Mouse (Mus musculus) T-helper 17 cell (primary cell): ENCODE results near the gene Vash1.

ENCODE experiments used
- in situ Hi-C, 2 experiments: fragments of 300-600 bp; cut with MboI, MseI; formaldehyde crosslinking; loops; 1 replicate in 1 of 2; 2 replicates in 1 of 2; pipeline ENCODE4 v1.15.1; 2025; ENCODE audit warnings: high pct_unique_total_duplicates in 2 of 2

The Vash1 gene

DNA sequence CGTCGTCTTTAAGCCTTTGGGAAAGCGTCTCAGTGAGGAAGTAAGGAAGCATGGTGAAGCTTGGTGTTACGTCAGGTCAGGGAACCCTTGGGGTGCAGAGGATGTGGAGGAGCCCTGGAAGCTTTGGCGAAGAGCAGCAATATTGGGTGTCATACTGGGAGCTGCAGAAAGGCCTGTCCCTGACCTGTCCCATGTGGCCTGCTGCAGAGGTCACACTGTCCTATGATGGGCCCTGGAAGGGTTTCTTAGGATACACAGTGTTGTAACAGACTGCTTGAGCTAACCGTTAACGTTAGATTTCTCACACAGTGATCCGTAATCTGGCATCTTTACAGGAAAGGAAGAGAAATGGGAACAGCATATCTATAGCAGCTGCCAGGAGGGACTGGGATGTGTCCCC, 3.7 kb downstream of the Vash1 start:
- in situ Hi-C loops, result no loop called here

DNA sequence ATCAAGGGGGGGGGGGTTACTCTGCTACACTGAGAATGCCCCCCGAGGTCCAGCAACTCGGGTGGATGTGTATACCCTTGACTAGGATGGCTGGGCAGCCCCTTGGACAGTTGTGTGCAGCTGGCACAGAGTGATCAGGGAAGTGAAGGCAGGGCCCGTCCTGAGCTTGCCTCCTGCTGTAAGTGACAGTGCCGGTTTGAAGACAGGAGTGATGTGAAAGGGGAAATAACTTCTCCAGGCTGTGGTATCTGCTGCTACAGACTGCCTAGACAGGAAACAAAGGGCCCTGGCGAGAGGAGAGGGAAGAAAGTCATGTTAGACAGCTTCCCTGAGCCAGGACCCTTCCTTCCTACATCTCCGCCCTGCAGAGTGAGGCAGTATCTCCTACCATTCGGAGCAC, 5.2 kb downstream of the Vash1 start:
- in situ Hi-C loops, result no loop called here

DNA sequence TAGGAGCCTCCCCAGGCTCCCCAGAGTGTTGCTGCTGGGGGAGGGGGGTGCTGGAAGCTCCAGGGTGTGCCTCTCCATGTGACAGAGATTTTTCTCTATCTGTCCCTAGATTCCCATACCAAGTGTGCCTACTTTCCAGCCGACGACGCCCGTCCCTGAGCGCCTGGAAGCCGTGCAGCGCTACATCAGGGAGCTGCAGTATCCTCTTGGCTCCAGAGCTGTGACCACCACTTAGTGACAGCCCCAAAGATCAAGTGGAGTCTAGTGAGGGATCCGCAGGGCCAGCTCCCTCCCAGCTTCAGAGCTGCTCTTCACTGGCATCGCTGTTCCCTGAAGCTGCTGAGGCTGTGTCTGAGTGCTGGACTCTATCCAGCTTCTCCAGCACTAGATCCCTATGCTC, 6.8 kb downstream of the Vash1 start:
- in situ Hi-C loops, result no loop called here

DNA sequence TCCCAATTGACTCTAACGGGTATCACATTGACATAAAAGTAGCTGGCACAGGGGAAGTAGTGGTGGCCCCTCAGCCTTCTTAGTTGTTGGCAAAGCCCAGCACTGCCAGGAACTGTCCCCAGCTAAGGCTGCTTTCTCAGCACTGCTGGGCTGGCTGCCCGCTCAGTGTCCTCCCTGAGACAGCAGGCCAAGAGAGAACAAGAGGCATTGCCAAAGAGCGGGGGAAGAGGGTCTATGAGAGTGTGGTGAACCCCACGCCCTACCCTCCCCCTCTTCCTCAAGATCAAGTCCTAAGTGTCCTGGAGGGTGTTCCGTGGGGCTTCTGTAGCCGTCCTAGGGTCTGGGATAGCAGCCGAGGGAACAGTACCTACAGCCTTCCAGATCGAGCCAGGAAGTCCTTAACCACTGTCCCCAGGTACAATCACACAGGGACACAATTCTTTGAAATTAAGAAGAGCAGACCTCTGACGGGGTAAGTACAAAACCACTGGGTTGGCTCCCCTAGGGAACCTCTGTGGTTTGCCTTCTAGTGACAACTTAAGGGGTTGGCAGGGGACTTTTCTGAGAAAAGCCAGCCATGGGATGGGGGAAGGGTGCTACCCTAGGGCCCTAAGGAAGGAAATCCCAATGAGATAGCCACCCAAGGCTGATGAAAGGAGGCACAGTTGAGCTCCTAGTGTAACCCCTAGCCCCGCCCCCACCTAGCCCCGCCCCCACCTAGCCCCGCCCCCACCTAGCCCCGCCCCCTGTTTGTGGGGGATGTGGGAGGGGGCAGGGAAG, 8.2 kb downstream of the Vash1 start:
- in situ Hi-C loops, result no loop called here

DNA sequence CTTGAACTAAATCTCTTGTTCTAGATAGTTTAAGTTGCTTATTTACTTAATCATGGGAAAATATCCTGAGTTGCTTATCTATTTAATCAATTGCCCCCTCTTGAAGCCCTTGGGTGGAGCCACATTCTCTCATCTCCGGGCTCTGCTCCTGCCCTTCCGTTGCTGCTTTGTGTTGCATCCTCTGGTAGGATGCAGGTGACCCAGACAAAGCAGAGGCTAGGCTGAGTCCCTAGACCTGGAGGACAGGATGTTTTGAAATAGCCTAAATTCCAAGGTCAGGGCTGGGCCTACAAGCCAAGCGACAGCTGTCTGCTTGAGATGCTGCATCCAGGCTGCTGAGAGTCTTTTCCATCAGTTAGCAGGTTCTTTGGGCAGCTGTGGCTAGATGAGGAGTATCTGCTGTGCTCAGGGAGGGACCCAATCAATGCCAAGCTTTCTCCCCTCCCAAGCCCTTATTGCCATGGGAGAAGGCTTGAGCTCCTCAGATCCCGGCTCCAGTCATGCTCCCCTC, 9.0 kb downstream of the Vash1 start:
- in situ Hi-C loops, result no loop called here

DNA sequence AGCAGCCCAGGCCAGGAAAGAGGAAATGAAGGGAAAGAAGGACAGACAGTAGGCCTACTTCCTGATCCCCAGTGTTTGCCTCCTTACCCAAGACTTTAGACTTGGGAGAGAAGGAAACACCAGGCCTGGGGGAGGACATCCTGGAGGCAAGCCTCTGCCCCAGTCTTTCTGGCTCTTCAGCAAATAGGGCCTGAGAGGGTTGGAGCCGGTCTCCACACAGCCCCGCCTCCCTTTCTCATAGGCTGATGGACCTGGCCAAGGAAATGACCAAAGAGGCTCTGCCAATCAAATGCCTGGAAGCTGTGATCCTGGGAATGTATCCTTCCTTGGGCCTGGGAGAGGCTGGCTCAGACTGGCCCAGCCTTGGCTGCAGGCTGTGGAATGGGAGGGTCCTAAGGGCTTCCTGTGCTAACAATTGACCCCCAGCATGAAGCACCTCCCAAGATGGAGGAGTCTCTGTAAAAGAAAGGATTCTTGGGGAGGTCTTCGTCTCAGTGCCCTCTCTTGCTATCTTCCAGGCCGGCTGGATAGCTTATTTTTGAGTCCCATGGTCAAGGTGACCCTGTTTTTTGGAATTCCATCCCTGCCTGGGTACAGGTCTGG, 9.6 kb downstream of the Vash1 start:
- in situ Hi-C loops, result no loop called here

DNA sequence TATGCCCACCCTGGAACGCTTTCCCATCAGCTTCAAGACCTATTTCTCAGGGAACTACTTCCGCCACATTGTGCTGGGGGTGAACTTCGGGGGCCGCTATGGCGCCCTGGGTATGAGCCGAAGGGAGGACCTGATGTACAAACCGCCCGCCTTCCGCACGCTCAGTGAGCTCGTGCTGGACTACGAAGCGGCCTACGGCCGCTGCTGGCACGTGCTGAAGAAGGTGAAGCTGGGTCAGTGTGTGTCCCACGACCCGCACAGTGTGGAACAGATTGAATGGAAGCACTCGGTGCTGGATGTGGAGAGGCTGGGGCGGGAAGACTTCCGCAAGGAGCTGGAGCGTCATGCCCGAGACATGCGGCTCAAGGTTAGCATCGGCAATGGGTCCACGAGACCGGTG, 10.4 kb downstream of the Vash1 start:
- in situ Hi-C loops, result no loop called here

DNA sequence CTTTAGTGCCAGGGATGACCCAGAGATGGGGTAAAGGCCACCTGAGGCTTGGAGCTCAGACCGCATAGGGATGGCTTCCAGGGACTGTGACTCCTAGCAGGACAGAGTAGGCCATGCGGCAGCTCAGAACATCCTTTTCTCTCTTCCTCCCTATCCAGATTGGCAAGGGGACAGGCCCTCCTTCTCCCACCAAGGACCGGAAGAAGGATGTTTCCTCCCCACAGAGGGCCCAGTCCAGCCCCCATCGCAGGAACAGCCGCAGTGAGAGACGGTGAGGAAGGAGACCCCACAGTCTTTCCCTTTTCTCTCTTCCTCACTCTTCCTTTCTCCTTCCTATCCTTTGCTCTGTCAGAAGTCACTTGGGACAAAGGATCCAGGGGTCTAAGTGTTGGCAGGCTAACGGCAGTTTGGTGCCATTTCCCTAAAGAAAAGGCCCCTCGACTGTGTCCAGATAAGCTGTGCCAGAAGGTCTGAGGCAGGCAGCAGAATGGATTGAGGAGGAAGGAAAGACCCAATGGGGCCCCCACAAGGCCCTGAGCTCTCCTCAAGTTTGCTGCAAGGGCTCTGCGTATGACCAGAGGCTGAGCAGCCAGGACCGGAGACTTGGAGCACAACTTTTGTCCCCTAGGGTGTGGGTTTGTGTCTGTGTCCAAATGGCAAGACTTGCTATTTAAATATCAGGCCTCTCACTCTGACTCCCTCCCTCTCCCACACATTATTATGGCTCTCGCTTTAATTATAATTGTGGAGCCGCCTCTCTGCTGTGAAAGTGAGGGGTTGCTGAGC, 12.4 kb downstream of the Vash1 start:
- in situ Hi-C loops, result no loop called here

DNA sequence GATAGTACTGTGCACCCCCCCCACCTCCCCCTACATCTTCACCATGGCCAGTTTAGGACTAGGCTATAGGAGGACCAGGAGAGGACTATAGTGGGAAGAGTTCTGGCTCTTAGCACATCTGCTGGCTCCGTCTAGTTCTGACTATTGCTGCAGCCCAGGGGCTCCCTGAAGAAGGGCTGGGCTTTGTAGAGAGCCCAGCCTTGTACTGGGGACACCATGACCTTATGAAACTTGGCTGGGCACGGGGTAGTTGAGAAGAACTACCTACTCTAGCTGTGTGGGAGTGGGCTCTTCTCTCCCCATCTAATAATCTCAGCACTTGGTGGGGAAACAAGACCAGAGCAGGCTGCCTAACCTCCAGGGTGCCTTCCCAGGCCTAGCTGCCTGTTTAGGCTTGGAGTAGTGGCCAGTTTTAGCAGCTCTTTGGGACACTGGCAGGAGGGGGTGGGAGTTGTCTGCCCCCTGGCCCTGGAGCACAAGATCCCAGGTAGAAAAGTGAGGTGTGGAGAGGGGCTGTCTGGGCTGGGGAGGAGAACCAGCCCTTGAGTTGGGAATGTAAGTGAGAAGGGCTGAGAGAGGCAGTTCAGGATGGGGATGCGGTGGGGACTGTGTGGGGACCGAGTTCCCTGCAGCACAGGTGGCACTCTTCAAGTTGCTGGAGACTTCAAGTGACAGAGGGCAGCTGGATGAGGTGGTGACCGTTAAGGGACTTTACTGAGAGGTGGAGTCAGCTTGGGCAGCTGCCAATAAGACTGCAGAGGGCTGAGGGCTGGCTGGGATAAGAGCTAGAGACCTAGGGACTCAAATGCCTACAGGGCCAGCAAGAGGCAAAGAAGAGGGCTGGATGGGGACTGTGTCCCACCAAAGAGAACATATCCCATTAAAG, 14.2 kb downstream of the Vash1 start:
- in situ Hi-C loops, result no loop called here

DNA sequence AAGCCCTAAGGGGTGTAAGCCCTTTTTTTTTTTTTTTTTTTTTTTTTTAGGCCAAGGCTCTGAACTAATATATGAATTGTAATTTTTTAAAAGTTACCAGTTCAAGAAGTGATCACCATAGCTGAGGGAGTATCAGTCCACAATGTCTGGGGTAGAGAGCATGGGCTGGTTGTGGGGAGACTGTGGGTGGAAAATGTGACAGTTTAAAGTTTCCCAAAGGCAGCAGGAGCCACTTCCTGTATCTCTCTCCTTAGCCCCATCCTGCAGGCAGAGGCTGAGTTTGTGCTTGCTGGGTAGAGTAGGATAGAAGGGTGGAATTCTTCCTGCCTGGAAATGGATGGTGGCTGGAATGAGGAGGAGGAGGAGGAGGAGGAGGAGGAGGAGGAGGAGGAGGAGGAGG, 14.9 kb downstream of the Vash1 start:
- in situ Hi-C loops, result no loop called here

DNA sequence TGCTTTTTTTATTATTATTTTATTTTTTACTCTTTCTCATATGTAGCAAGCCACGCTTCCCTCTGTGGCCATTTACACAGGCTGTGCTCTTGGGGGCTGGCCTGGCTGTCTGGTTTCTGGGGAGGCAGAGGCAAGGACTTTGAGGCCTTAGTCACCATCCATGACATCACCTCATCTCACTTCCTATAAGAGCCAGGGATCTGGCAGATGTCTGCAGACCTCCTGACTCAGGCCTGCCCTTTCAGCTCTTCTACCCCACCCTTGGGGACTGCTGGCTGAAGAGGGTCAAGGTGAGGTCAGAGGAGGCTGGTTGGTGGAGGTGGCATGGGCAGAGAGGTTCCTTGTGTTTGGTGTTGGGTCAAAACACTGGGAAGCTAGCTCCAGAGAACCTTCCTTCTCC, 15.9 kb downstream of the Vash1 start:
- in situ Hi-C loops, result no loop called here

DNA sequence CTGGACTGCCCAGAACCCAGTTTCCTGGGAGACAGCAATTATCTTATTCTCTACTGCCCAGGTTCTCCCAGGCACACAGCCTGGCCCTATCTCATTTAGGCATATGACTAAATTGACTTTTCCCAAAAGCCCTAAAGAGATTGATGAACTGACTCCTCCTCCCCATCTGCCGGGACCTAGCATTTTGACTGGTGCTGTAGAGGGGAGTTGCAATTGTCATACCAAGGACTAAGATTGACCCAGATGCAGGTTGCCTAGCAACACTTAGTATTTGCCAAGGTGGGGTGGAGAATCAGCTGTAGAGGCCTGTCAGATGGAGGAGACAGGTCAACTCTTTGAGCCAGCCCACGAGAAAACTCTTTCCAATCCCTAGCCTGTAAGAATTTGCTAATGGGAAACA, 19.5 kb downstream of the Vash1 start:
- in situ Hi-C loops, result no loop called here

DNA sequence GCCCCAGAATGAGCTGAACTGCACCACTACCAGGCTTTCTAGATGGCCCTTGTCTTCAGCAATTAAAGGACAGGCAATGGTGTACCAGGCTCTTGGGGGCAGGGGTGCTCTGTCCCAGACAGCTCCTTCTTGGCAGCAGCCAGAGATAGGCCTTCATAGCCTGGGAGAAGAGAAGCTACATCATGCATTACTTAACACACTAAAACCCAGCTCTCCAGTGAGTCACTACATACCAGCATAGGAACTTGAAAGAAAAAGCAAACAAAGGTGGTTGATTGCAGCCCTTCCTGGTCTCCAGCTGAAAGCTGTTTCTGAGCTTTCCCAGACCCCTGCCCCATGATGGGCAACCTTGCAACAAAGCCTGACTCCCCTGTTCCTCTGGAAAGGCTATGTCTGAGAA, 20.0 kb downstream of the Vash1 start:
- in situ Hi-C loops, result no loop called here

DNA sequence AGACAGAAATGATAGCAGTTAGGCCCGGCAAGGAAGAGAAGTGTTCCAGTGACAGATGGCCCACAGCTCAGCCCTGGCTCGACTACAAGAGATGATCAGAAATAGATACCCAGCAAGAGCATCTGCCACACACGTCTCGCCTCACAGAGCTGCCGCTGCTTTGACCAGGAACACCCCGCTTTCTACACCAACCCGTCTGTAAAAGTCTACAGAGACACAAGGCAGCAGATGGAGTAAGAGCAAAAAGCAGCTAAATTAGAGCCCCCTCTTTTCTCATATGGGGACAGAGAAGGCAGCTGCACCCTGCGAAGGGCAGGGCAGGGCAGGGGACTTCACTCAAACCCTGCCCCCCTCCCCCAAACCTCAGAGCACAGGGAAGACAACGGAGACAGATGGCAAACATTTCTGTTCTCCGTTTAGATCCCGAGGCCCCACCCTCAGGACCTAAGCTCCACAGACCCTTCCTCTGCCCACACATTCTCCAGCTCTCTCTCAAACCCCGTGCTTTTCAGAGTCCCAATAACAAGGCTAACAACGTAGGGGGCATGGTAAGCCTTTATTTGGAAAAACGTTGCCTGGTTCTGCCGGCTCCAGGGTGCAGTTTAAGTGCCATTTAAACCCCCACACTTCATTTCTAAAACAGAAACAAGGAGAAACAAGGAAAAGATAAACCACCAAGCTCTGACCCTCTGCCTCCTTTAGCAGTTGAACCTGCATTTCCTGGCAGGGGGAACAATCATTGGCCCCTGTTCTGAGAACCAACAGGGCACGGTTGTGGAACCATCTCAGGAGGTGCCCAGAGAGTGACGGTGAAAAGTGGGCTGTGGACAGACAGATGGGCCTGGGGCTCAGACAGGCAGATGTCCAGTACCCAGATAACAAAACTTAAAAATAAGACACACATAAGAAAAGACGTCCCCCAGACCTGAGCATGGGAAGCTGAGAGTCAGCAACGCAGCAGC, 21.7 kb downstream of the Vash1 start:
- in situ Hi-C loops, result no loop called here

DNA sequence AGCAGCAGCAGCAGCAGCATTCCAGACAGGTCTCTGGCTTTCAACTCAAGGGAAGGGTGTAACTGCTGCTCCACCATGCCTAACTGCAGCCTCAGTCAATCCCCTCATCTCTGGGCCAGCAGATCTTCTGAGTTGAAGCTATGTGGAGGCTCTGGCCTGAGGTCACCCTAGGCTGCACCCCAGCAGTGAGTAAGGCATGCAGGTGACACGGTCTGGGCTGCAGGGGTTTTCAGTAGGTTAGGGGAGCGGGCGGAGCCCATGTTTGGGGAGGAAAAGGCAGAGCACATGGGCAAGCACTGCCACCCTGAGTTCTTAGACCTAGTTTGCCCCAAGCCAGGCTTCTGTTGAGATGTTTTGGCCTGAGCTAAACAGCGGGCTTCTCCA, 22.4 kb downstream of the Vash1 start:
- in situ Hi-C loops, result no loop called here

DNA sequence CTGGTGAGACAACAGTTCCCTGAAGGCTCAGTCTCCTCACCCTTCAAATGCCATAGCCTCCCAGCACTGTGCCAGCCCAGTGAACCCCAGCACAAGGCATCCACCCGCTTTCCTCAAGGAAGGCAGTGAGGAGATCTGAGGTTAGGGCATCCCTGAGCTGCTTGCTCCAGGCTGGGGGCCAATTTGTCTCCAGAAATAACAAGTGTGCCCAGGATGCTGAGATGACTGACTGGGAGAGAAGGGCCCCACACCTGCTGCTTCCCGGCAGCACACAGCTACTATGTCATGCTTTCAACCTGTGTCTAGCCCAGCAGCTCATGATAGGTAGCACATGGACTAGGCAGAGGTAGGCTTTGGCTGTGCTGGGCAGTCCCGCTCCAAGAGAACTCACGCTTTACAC, 23.0 kb downstream of the Vash1 start:
- in situ Hi-C loops, result no loop called here

DNA sequence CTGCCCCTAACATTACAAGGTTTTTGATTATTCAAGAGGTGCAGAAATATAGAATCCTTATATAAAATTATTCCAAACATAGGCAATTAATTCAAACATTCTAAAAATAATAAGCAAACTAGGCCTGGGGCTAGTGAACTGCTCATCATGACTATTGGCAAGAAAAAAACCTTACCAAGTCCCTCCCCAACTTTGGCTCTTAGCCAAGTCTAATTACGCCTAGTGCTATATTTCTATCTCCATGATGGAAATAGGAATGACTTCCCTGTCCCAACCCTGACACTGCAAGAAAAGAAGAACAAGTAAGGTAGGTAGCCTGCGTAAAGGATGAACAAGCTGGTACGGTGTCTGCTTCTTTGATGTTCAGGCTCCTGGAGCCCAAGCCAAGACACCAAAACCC, 24.2 kb downstream of the Vash1 start:
- in situ Hi-C loops, result no loop called here

DNA sequence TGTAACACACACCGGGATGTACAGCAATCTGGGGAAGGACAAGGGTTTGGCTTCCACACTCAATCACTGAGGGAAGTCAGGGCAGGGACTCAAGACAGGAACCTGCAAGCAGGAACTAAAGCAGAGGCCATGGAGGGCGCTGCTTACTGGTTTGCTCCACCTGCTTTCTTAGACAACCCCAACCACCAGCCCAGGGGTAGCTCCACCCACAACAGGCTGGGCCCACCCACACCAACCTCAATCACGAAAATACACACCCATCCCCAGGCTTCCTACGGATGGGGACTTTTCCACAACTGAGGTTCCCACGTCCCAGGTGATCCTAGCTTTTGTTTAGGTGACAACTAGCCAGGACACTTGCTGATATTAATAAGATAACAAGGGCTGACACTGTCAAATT, 27.3 kb downstream of the Vash1 start:
- in situ Hi-C loops, result no loop called here

DNA sequence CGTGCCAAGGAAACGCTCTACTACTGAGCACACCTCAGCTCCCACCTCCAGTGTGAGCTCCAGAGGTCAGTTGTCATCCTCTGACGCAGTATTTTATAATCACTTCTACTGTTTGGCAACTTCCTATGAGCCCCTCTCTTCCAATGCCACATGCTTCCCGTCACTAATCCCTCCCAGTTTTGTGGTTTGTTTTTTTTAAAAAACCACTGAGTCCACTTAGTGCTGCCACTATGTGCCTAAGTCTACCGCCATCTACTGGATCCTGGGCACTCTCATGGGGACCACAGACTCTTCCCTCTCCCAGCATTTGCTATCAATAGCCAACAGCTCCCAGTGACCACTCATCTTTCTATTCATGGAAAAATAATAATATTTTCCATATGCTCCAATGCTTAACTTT, 35.5 kb downstream of the Vash1 start:
- in situ Hi-C loops, result loop anchor here in 1 of 2 experiments (10.0 kb wide), 1 partner anchor 1519 kb away; no protein-coding TSS in a partner anchor

DNA sequence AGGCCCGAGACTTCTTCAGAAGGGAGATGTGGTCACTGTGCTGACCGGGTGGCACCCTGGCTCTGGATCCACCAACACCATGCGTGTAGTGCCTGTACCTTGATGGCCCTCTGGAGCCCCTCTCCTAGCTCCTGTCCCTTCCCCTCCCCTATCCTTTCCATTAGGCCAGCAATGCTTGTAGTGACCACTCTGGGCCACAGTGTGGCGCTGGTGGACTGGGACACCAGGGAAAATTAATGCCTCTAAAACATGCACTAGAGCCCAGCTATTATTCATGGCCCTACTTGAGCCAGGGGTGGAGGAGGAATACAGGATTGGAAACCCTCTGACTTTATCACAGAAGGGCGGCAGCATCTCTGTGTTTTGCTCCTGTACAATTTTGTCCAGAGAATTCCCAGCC, 36.9 kb downstream of the Vash1 start:
- in situ Hi-C loops, result loop anchor here in 1 of 2 experiments (10.0 kb wide), 1 partner anchor 1521 kb away; no protein-coding TSS in a partner anchor
